Mouse (Mus musculus) layer of hippocampus, postnatal 25 days (tissue): ENCODE data around the gene Olfr50. TPM values are rescaled to one million over a fixed set of nuclear protein-coding genes. Genes with fewer than 3 reads are reported as not detected.

Source experiments
- DNase-seq, 2 experiments: peaks; one replicate each; pipeline ENCODE4 v3.0.0; 2022; ENCODE audit warnings: mixed read lengths in 2 of 2, low spot score in 1 of 2; ENCODE audit errors: extremely low spot score in 1 of 2
- total RNA-seq, 2 experiments: library from RNA; stranded (reverse); gene quantifications; 2 replicates each; pipeline ENCODE4 v1.2.3; 2021

Gene Olfr50
- total RNA-seq: not detected

- DNase-seq: no peak
Measured at GRCm38 (mm10) chr2:36790238-36790637, at the start of gene Olfr50. Olfr50 (plus strand) TSS chr2:36790538.

GRCm38 (mm10) chr2:36783976-36784375 lies 6.4 kb upstream of the Olfr50 start, which contains the start of gene Olfr348:
Olfr348 (plus strand) TSS chr2:36784276.
- no peak for DNase-seq

- no peak for DNase-seq
Measured at GRCm38 (mm10) chr2:36816932-36817331, 26.6 kb downstream of the Olfr50 start, which contains the start of gene Olfr3. Olfr3 (minus strand) TSS chr2:36817032.

DNA sequence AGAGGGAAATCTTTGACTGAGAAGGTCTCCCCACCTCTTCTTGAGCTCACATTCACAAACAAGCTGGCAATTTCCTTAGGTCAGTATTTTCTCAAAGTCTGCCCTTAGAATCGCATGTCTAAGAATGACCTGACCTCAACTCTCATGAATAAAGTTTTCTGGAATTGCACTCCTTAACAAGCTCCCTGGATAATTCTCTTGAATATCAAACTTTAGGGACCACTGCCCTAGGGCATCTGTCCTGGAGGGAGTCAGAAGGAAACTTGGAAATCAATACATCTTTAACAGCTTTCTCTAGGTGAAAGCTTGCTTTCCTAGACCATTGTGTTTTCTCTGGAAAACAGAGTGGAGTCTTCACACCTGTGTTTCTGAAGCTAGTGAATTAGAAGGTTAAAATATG lies 55.7 kb downstream of the Olfr50 start, which contains the start of gene Olfr350:
Gene Olfr350, plus strand, starts transcription at position 301 of the 400 bp plus-strand sequence.
- DNase-seq: no peak

Other genes starting within 250 kb of the Olfr50 start
- gene Olfr344, start 223.9 kb upstream of the Olfr50 start, total RNA-seq: not detected
- gene Olfr345, start 150.5 kb upstream of the Olfr50 start, total RNA-seq: not detected
- gene Olfr346, start 104.8 kb upstream of the Olfr50 start, total RNA-seq: not detected
- gene Olfr347, start 58.6 kb upstream of the Olfr50 start, total RNA-seq: not detected
- gene Olfr348, start 6.3 kb upstream of the Olfr50 start, total RNA-seq: not detected
- not detected for gene Olfr3, start 26.5 kb downstream of the Olfr50 start, total RNA-seq
- not detected for gene Olfr350, start 55.8 kb downstream of the Olfr50 start, total RNA-seq
- gene Olfr351, start 72.1 kb downstream of the Olfr50 start, total RNA-seq: not detected
- not detected for gene Olfr352, start 77.9 kb downstream of the Olfr50 start, total RNA-seq
- not detected for gene Olfr353, start 102.4 kb downstream of the Olfr50 start, total RNA-seq
- not detected for gene Olfr354, start 115.1 kb downstream of the Olfr50 start, total RNA-seq
- not detected for gene Olfr355, start 138.4 kb downstream of the Olfr50 start, total RNA-seq
- not detected for gene Olfr356, start 146.6 kb downstream of the Olfr50 start, total RNA-seq
- not detected for gene Olfr357, start 203.3 kb downstream of the Olfr50 start, total RNA-seq
- gene Olfr358, start 218.8 kb downstream of the Olfr50 start, total RNA-seq: not detected